Mouse (Mus musculus) limb, embryonic 11.5 days (tissue): ENCODE data around the gene Tspan14. TPM values are rescaled to one million over a fixed set of nuclear protein-coding genes. Genes with fewer than 3 reads are reported as not detected.

Experiments
- ATAC-seq: fragments of 200-750 bp; cut with Nextera tagmentation; 2 replicates; pipeline ENCODE4 v1.8.0; 2017; ENCODE audit warnings: low read depth; ENCODE audit not compliant: insufficient number of reproducible peaks, low FRiP score, low TSS enrichment
- DNase-seq: peaks from one replicate; pipeline ENCODE4 v3.0.0-alpha.2; 2015; ENCODE audit warnings: low spot score
- H3K27ac ChIP-seq: fragments of 300-500 bp; sonication (generic); replicated peaks from 2 replicates; pipeline ENCODE4 v1.5.1; 2014; ENCODE audit warnings: low read depth, mild to moderate bottlenecking, low read length
- H3K27me3 ChIP-seq: fragments of 300-500 bp; sonication (generic); 2 replicates; pipeline ENCODE4 v1.6.1; 2014; ENCODE audit warnings: mild to moderate bottlenecking, low read length, mixed read lengths; ENCODE audit not compliant: control insufficient read depth, insufficient read depth
- H3K36me3 ChIP-seq: fragments of 300-500 bp; sonication (generic); 2 replicates; pipeline ENCODE4 v1.6.1; 2014; ENCODE audit warnings: mild to moderate bottlenecking, low read length, moderate library complexity, mixed read lengths; ENCODE audit not compliant: control insufficient read depth, insufficient read depth
- H3K4me1 ChIP-seq: fragments of 300-500 bp; sonication (generic); 2 replicates; pipeline ENCODE4 v1.6.1; 2014; ENCODE audit warnings: low read length, mixed read lengths; ENCODE audit not compliant: control insufficient read depth, insufficient read depth
- H3K4me2 ChIP-seq: fragments of 300-500 bp; sonication (generic); 2 replicates; pipeline ENCODE4 v1.6.1; 2014; ENCODE audit warnings: low read depth, mild to moderate bottlenecking, moderate library complexity; ENCODE audit not compliant: severe bottlenecking
- H3K4me3 ChIP-seq: fragments of 300-500 bp; sonication (generic); 2 replicates; pipeline ENCODE4 v1.5.1; 2014; ENCODE audit warnings: low read depth, low read length
- H3K9ac ChIP-seq: fragments of 300-500 bp; sonication (generic); 2 replicates; pipeline ENCODE4 v1.6.1; 2014; ENCODE audit warnings: mild to moderate bottlenecking, low read length
- H3K9me3 ChIP-seq: fragments of 300-500 bp; sonication (generic); 2 replicates; pipeline ENCODE4 v1.6.1; 2016; ENCODE audit warnings: low read length; ENCODE audit not compliant: control insufficient read depth
- WGBS: fragments of 180-500 bp; shearing (Covaris S2); extraction: QIAGEN DNeasy Blood & Tissue Kit; methylation state at CpG from one replicate; pipeline ENCODE4 v1.1.7; 2014; 5-methylcytosine and 5-hydroxymethylcytosine counted together
- polyA plus RNA-seq: library from polyadenylated mRNA; unstranded; fragments of >200 nt; fragmentation: Nextera tagmentation; extraction: Ambion mirVana; gene quantifications from 2 replicates; pipeline ENCODE4 v1.2.1, GENCODE M21; 2014

Gene Tspan14
- polyA plus RNA-seq, 1 experiment from 2014 or later, result 87.0 TPM

DNA sequence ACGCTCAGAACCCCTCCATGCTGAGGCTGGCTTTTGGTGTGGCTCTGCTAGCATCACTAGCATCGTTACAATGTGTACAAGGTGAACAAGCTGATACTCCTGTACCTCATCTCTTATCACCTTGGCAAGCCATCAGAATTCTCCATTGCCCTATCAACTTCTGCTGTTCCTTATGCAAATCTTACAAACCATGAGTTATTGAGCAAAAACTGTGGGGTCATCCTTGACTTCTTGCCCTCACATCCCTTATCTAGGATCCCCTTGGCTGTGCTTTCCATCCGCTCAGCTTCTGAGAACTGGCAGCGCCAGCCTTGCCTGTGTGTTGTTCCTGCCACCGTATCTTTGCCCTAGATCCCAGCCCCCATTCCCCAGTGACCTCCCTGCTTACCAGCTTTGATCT lies 22.2 kb upstream of the Tspan14 start:
- Histone ChIP-seq H3K4me3 (no peak overlapping the region), H3K27me3 (no peaks in the 10 kb centered on the region), H3K27ac (no peak overlapping the region), H3K36me3 (no peaks in the 10 kb centered on the region), H3K4me2 (no peak overlapping the region), H3K9me3 (no peaks in the 10 kb centered on the region), H3K4me1 (no peaks in the 10 kb centered on the region), H3K9ac (no peak overlapping the region)
- 94% methylated on average over 5 of the region's 5 CpGs for WGBS
- ATAC-seq (no peak), DNase-seq (no peak)

DNA sequence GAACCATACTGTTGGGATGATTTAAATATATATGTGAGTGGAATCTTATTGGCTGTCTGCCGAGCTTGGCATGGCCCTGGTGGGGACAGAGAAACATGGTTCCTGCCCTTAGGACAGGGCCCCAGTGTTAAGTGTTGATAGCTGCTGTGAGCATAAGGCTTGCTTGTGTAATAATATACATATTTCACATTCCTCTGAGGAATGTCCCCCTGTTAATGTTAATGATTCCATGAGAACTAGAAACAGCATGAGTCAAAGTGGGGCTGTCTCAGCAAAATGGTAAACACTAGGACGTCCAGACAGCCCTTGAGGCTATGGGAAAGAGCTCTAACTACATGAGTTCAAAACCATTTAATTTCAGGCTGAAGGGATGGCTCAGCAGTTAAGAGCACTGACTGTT lies 20.6 kb upstream of the Tspan14 start:
- 81% methylated on average over 2 of the region's 2 CpGs for WGBS

DNA sequence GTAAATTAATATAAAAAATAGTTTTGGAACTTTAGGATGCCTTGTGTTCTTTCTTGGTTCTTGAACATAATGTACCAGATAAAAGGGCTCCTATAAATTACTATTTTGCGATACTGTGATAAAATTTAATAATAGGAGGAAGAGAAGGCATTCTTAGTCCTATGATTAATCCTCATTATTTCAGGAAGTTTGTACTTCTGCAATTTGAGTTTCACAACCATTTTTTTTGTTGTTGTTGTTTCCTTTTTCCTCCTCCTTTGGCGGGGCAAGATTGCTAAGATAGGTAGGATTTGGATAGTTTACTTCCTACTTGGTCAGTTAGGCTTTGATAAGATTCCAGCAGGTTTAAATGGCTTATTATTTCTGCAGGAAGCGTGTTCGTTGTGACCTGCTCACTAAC lies 19.0 kb upstream of the Tspan14 start:
- Histone ChIP-seq H3K9me3 (no peaks in the 10 kb centered on the region), H3K4me3 (no peak overlapping the region), H3K4me1 (no peaks in the 10 kb centered on the region), H3K4me2 (no peak overlapping the region), H3K9ac (no peak overlapping the region), H3K27me3 (no peaks in the 10 kb centered on the region), H3K36me3 (no peaks in the 10 kb centered on the region), H3K27ac (no peak overlapping the region)
- ATAC-seq (no peak), DNase-seq (no peak)
- 91% methylated on average over 4 of the region's 4 CpGs for WGBS

More for the DNA sequence above, 20.6 kb upstream of the Tspan14 start:
- H3K27ac ChIP-seq, result no peak overlapping the region
- DNase-seq (no peak), ATAC-seq (no peak)
- H3K9me3 ChIP-seq, result no peaks in the 10 kb centered on the region
- no peaks in the 10 kb centered on the region for H3K27me3 ChIP-seq
- H3K4me3 ChIP-seq, result no peak overlapping the region
- no peak overlapping the region for H3K4me2 ChIP-seq
- H3K4me1 ChIP-seq, result no peaks in the 10 kb centered on the region
- no peak overlapping the region for H3K9ac ChIP-seq
- no peaks in the 10 kb centered on the region for H3K36me3 ChIP-seq

DNA sequence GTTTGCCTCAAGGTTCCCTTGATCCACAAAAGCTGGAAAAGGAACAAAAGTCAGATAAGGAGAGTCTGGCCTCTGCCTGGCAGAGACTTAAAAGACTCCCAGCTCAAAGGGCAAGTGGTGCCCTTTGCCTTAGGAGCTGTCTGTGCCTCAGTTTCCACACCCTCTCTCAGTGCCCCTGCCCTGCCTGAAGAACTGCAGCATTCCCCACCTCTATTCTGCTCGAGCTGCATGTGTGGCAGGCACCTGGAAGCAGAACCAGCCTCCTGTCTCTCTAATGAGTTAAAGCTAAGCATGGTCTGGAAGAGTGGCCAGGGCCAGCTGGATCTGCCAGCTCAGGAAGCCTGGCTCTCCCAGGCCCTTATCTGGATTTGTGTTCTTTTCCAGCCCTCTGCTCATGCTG lies 13.1 kb upstream of the Tspan14 start:
- Histone ChIP-seq H3K27me3 (no peaks in the 10 kb centered on the region), H3K9me3 (no peaks in the 10 kb centered on the region), H3K27ac (no peak overlapping the region), H3K9ac (no peak overlapping the region), H3K4me3 (no peak overlapping the region), H3K36me3 (no peaks in the 10 kb centered on the region), H3K4me2 (no peak overlapping the region), H3K4me1 (no peaks in the 10 kb centered on the region)
- DNase-seq (no peak), ATAC-seq (no peak)
- 25% methylated on average over 1 of the region's 1 CpGs for WGBS

DNA sequence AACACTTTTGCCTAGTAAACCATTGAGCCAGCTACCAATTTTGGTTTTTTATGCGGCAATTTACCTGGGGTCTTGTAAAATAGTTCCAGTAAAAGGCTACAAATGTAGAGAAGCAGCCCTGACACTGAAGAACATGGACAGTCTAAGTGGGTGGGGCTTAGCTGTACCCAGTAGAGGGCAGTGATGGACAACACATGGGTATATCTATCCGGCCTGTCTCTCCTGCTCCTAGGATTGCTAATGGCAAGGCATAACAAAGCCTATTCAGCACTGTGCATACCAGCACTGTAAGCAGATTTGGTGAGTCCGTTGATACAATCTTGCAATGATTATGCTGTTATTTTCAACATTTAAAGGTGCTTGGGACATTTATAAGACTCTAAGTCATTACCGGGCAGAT lies 12.4 kb upstream of the Tspan14 start:
- no peak overlapping the region for H3K4me3 ChIP-seq
- no peaks in the 10 kb centered on the region for H3K9me3 ChIP-seq
- H3K27ac ChIP-seq, result no peak overlapping the region
- no peak overlapping the region for H3K4me2 ChIP-seq
- no peaks in the 10 kb centered on the region for H3K4me1 ChIP-seq
- H3K9ac ChIP-seq, result no peak overlapping the region
- ATAC-seq, result no peak
- WGBS, result 56% methylated on average over 4 of the region's 4 CpGs
- no peaks in the 10 kb centered on the region for H3K27me3 ChIP-seq
- no peaks in the 10 kb centered on the region for H3K36me3 ChIP-seq
- no peak for DNase-seq

DNA sequence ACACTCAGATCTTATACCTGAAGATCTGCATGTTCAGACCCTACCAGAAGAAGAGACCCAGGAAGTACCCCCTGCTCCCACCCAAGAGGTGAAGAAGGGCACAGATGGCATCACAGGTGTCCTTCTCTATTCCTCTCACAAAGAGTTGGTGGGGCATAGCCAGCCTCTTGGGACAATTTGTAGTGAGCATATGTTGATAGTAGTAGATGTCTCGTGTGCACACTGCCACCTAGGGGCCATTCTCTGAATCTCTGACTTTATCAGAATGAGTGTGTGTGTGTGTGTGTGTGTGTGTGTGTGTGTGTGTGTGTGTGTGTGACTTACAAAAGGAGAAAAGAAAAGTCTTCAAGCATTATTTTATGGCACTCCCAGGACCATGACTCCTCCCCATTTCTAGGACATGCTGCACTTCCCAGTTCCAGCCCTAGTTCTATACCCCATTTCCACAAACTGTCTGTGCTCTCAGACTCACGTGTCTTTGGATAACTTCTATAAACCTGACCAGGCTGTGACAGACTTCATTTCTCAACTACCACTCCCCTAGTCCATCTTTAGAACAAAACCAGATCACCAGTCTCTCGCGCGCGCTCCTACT lies 8.6 kb upstream of the Tspan14 start:
- no peaks in the 10 kb centered on the region for H3K9me3 ChIP-seq
- H3K9ac ChIP-seq, result no peak overlapping the region
- no peak overlapping the region for H3K4me2 ChIP-seq
- no peaks in the 10 kb centered on the region for H3K27me3 ChIP-seq
- no peaks in the 10 kb centered on the region for H3K36me3 ChIP-seq
- WGBS, result 76% methylated on average over 6 of the region's 6 CpGs
- no peak overlapping the region for H3K4me3 ChIP-seq
- H3K27ac ChIP-seq, result no peak overlapping the region
- no peaks in the 10 kb centered on the region for H3K4me1 ChIP-seq
- no peak for ATAC-seq
- DNase-seq, result peak; percentile 72

DNA sequence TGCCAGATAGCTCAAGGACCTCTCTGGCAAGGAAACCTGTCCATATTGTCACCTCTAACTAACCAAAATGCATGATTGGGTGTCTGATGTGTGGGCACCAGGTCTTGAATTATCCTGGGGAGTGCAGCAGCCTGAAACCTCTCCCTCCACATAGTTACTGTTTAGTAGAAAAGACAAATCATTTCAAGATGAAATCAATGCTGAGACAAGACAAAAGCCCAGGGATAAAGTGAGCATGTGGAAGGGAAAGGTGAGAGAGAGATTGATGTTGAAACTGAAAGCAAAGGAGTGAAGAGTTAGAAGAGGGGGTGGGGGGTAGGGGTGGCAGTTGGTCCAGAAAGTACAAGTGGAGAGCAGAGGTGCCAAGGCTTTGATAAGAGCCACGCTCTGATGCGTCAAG lies 1.4 kb upstream of the Tspan14 start:
- Histone ChIP-seq H3K27me3 (no peaks in the 10 kb centered on the region), H3K4me1 (peaks cover 12% of the 10 kb centered on the region; the same call in 1 of the 2 replicates), H3K36me3 (no peaks in the 10 kb centered on the region), H3K4me2 (no peak overlapping the region), H3K27ac (no peak overlapping the region), H3K9me3 (no peaks in the 10 kb centered on the region), H3K9ac (no peak overlapping the region), H3K4me3 (no peak overlapping the region)
- DNase-seq (no peak), ATAC-seq (no peak)
- 70% methylated on average over 2 of the region's 2 CpGs for WGBS

DNA sequence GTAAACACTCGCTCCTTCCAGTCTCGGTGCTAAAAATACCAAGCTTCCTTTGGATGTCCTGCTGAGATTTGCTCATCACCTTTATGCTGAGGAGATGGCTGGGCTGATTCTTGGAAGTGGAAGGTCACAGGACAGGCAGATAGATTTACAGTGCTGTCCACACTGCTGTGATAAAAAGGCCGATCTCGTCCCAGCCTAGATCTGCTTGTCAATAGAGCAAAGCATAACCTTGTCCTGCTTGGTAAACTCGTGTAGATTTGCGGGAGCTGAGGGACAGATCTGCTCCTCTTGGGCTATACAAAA lies 942 bp upstream of the Tspan14 start:
- Histone ChIP-seq H3K36me3 (no peaks in the 10 kb centered on the region), H3K4me1 (peaks cover 12% of the 10 kb centered on the region; the same call in 1 of the 2 replicates), H3K27ac (no peak overlapping the region), H3K4me3 (peak overlapping the region; percentile 44), H3K27me3 (no peaks in the 10 kb centered on the region), H3K9ac (peak overlapping the region; percentile 50), H3K9me3 (no peaks in the 10 kb centered on the region), H3K4me2 (peak overlapping the region; percentile 57)
- ATAC-seq (no peak), DNase-seq (no peak)
- WGBS, result 5% methylated on average over 6 of the region's 6 CpGs
